Mouse (Mus musculus) kidney, embryonic 14.5 days (tissue): ENCODE measurements around the gene Casq2. TPM values are rescaled to one million over a fixed set of nuclear protein-coding genes. Genes with fewer than 3 reads are reported as not detected.

ENCODE experiments used
- ATAC-seq: fragments of 200-750 bp; cut with Nextera tagmentation; 2 replicates; pipeline ENCODE4 v1.8.0; 2017; ENCODE audit warnings: moderate number of reproducible peaks, mild to moderate bottlenecking, moderate TSS enrichment, moderate library complexity; ENCODE audit not compliant: low FRiP score, low TSS enrichment
- H3K27ac ChIP-seq: fragments of 300-500 bp; sonication (generic); 2 replicates; pipeline ENCODE4 v1.5.1; 2014; ENCODE audit warnings: low read depth, mild to moderate bottlenecking, low read length, moderate library complexity, mixed read lengths
- H3K27me3 ChIP-seq: fragments of 300-500 bp; sonication (generic); 2 replicates; pipeline ENCODE4 v1.6.1; 2014; ENCODE audit warnings: mild to moderate bottlenecking, low read length; ENCODE audit not compliant: control insufficient read depth, insufficient read depth
- H3K36me3 ChIP-seq: fragments of 300-500 bp; sonication (generic); 2 replicates; pipeline ENCODE4 v1.6.1; 2014; ENCODE audit warnings: low read length, mixed read lengths; ENCODE audit not compliant: control insufficient read depth, insufficient read depth
- H3K4me1 ChIP-seq: fragments of 300-500 bp; sonication (generic); 2 replicates; pipeline ENCODE4 v1.6.1; 2014; ENCODE audit warnings: low read length, mixed read lengths; ENCODE audit not compliant: control insufficient read depth, insufficient read depth
- H3K4me2 ChIP-seq: fragments of 300-500 bp; sonication (generic); replicated peaks from 2 replicates; pipeline ENCODE4 v1.6.1; 2014; ENCODE audit warnings: low read depth, mild to moderate bottlenecking, low read length
- H3K4me3 ChIP-seq: fragments of 300-500 bp; sonication (generic); 2 replicates; pipeline ENCODE4 v1.5.1; 2014; ENCODE audit warnings: mild to moderate bottlenecking, low read length
- H3K9ac ChIP-seq: fragments of 300-500 bp; sonication (generic); 2 replicates; pipeline ENCODE4 v1.6.1; 2014; ENCODE audit warnings: low read depth, mild to moderate bottlenecking, low read length, moderate library complexity
- H3K9me3 ChIP-seq: fragments of 300-500 bp; sonication (generic); 2 replicates; pipeline ENCODE4 v1.6.1; 2016; ENCODE audit warnings: low read length; ENCODE audit not compliant: control insufficient read depth
- WGBS: fragments of 180-500 bp; shearing (Covaris S2); extraction: QIAGEN DNeasy Blood & Tissue Kit; methylation state at CpG from one replicate; pipeline ENCODE4 v1.1.7; 2014; 5-methylcytosine and 5-hydroxymethylcytosine counted together
- polyA plus RNA-seq: library from polyadenylated mRNA; unstranded; fragments of >200 nt; fragmentation: Nextera tagmentation; extraction: Ambion mirVana; gene quantifications from 2 replicates; pipeline ENCODE4 v1.2.1, GENCODE M21; 2014

Gene Casq2
- polyA plus RNA-seq, 1 experiment from 2014 or later, result 0.50 TPM

DNA sequence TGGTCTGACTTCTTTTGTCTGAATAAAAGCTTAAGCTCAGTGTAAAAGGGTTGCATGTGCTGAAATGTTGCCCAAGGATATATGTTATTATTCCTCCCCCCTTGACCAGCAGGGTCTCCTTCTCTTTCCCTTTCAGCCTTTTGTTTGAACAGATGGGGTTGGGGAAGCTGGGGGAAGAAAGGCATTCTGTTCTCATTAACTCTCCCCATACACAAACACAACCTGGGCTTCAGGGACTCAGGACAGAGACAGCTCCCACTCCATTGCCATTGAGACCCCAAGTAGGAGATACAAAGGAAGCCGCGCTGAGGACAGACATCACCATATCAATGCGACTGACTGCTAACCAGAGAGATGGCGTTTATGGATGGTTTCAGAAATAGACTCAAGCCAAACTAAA is 30.3 kb upstream of the Casq2 start:
- H3K36me3 ChIP-seq, result no peaks in the 10 kb centered on the region
- no peaks in the 10 kb centered on the region for H3K27me3 ChIP-seq
- H3K9me3 ChIP-seq, result no peaks in the 10 kb centered on the region
- no peaks in the 10 kb centered on the region for H3K4me1 ChIP-seq
- no peak overlapping the region for H3K4me2 ChIP-seq
- H3K27ac ChIP-seq, result no peak overlapping the region
- no peak overlapping the region for H3K4me3 ChIP-seq
- ATAC-seq, result no peak
- WGBS, result 72% methylated on average over 4 of the region's 4 CpGs
- H3K9ac ChIP-seq, result no peak overlapping the region

GRCm38 (mm10) chr3:102060065-102060464 is 26.1 kb upstream of the Casq2 start:
- no peak overlapping the region for H3K27ac ChIP-seq
- 73% methylated on average over 6 of the region's 6 CpGs for WGBS
- H3K4me2 ChIP-seq, result no peak overlapping the region
- H3K4me3 ChIP-seq, result no peak overlapping the region
- no peaks in the 10 kb centered on the region for H3K4me1 ChIP-seq
- H3K36me3 ChIP-seq, result no peaks in the 10 kb centered on the region
- no peak for ATAC-seq
- no peaks in the 10 kb centered on the region for H3K9me3 ChIP-seq
- H3K9ac ChIP-seq, result no peak overlapping the region
- H3K27me3 ChIP-seq, result no peaks in the 10 kb centered on the region

DNA sequence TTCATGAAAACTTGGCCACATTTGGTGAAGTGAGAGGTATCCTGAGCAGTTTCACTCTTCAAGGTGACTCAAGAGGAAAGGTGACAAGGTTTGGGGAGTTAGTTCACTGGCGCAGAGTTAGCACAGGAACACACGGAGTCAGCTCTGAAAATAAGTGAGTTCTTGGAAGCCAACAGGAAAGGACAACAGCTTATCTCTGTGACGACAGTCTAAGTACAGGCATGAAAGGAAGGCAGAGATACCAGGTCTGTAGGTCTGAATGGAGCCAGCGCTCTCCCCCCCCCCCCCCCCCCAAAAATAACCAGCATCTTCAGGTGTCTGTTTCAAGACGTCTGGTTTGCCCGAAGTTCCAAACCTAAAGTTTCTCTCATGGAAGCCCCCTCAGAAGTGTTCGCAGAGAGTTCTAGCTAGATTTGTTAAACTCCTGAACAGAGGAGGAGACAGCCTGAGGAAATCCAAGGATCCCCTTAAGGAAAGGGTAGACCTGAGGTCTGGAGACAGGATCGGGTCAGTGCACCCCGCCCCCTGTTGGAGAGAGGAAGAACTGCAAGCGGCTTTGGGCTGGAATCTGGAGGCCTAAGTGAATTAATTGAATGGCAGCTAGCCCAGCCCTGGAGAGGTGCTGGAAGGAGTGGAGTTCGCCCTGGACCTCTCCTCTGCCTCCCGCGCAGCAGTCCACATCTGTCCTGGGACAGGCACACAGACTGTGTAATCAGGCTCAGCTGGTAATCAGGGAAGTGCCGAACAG is 24.1 kb upstream of the Casq2 start:
- Histone ChIP-seq H3K4me2 (no peak overlapping the region), H3K27me3 (no peaks in the 10 kb centered on the region), H3K36me3 (no peaks in the 10 kb centered on the region), H3K27ac (no peak overlapping the region), H3K4me1 (no peaks in the 10 kb centered on the region), H3K9me3 (no peaks in the 10 kb centered on the region), H3K4me3 (no peak overlapping the region), H3K9ac (no peak overlapping the region)
- ATAC-seq, result no peak
- 44% methylated on average over 14 of the region's 14 CpGs for WGBS

GRCm38 (mm10) chr3:102062671-102063010 is 23.6 kb upstream of the Casq2 start:
- H3K27ac ChIP-seq, result no peak overlapping the region
- no peaks in the 10 kb centered on the region for H3K27me3 ChIP-seq
- no peaks in the 10 kb centered on the region for H3K36me3 ChIP-seq
- no peaks in the 10 kb centered on the region for H3K9me3 ChIP-seq
- no peak overlapping the region for H3K4me2 ChIP-seq
- H3K4me3 ChIP-seq, result no peak overlapping the region
- no peak for ATAC-seq
- WGBS, result 37% methylated on average over 8 of the region's 8 CpGs
- no peaks in the 10 kb centered on the region for H3K4me1 ChIP-seq
- H3K9ac ChIP-seq, result no peak overlapping the region

DNA sequence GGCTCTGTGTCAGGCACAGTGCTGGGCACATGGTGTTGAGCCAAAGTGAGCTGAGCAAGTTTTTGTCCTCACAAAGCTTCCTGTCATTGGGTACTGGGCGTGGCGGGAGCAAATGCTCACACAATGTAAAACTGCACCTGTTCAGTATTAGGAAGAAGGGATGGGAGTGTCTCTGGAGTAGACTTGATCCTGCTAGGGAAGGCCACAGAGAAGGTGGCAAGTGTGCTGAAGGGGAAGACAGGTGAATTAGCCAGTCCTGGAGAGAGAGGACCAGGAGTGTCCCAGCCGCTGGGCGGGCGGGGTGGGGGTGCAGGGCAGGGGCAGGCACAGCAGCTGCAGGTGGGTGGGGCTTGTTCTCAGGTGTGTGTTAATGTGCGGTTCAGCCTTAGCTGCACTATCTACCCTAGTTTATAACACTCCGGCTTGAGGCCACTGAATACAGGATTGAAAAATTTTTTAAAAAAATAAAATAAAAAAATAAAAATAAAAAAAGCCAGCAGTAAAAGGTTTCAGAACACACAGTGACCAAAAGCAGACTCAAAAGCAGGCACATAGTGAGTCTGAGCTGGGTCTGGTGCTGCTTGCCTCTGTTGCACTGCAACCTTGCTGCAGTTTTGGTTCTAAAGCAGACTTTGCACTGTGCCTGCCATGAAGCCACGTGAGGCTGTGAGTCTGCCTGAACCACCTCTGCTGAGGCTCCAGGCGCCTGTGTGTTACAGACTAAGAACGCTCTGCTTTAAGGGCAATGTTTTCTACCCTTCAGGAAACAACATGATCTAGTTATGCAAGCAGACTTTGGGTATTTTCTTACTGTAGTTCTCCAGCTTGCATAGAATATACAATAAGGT is 22.7 kb upstream of the Casq2 start:
- ATAC-seq, result no peak
- H3K9me3 ChIP-seq, result no peaks in the 10 kb centered on the region
- 77% methylated on average over 10 of the region's 10 CpGs for WGBS
- H3K4me3 ChIP-seq, result no peak overlapping the region
- H3K4me2 ChIP-seq, result no peak overlapping the region
- H3K27ac ChIP-seq, result no peak overlapping the region
- no peaks in the 10 kb centered on the region for H3K4me1 ChIP-seq
- no peak overlapping the region for H3K9ac ChIP-seq
- no peaks in the 10 kb centered on the region for H3K36me3 ChIP-seq
- H3K27me3 ChIP-seq, result no peaks in the 10 kb centered on the region

DNA sequence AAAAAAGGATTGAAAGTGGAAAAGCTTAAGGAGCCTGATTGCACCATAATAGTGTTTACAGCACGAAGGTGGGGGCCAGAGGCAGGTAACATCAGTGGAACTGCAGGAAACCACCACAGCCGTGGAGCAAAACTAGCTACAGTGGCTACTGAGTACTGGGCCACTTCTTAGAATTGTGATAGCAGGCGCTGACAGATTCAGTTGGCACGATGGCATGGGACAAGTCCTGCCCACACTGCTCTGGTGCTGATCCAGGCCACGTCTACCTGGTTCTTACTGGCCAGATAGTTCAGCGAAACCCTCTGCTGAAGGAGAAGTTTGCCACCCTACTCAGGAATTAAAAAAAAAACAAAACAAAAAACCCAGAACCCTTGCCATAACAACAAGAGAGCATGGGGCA is 21.6 kb upstream of the Casq2 start:
- Histone ChIP-seq H3K4me2 (no peak overlapping the region), H3K9ac (no peak overlapping the region), H3K4me3 (no peak overlapping the region), H3K4me1 (no peaks in the 10 kb centered on the region), H3K27ac (no peak overlapping the region), H3K27me3 (no peaks in the 10 kb centered on the region), H3K36me3 (no peaks in the 10 kb centered on the region), H3K9me3 (no peaks in the 10 kb centered on the region)
- WGBS, result 81% methylated on average over 6 of the region's 6 CpGs
- no peak for ATAC-seq

GRCm38 (mm10) chr3:102067306-102067705 is 18.9 kb upstream of the Casq2 start:
- WGBS, result 84% methylated on average over 1 of the region's 1 CpGs
- no peak for ATAC-seq
- H3K4me1 ChIP-seq, result no peaks in the 10 kb centered on the region

GRCm38 (mm10) chr3:102067861-102068260 is 18.4 kb upstream of the Casq2 start:
- no peak for ATAC-seq
- H3K4me2 ChIP-seq, result no peak overlapping the region
- 89% methylated on average over 2 of the region's 2 CpGs for WGBS

More at GRCm38 (mm10) chr3:102067306-102067705, 18.9 kb upstream of the Casq2 start:
- Histone ChIP-seq H3K4me2 (no peak overlapping the region), H3K9me3 (no peaks in the 10 kb centered on the region), H3K9ac (no peak overlapping the region), H3K36me3 (no peaks in the 10 kb centered on the region), H3K27me3 (no peaks in the 10 kb centered on the region), H3K27ac (no peak overlapping the region), H3K4me3 (no peak overlapping the region)

GRCm38 (mm10) chr3:102069260-102069659 is 17.0 kb upstream of the Casq2 start:
- Histone ChIP-seq H3K4me1 (no peaks in the 10 kb centered on the region), H3K36me3 (no peaks in the 10 kb centered on the region), H3K9ac (no peak overlapping the region), H3K9me3 (no peaks in the 10 kb centered on the region), H3K4me2 (no peak overlapping the region), H3K4me3 (no peak overlapping the region), H3K27me3 (no peaks in the 10 kb centered on the region), H3K27ac (no peak overlapping the region)
- WGBS, result 78% methylated on average over 4 of the region's 4 CpGs
- ATAC-seq, result no peak

More at GRCm38 (mm10) chr3:102067861-102068260, 18.4 kb upstream of the Casq2 start:
- H3K4me3 ChIP-seq, result no peak overlapping the region
- H3K4me1 ChIP-seq, result no peaks in the 10 kb centered on the region
- no peaks in the 10 kb centered on the region for H3K27me3 ChIP-seq
- no peaks in the 10 kb centered on the region for H3K36me3 ChIP-seq
- no peaks in the 10 kb centered on the region for H3K9me3 ChIP-seq
- no peak overlapping the region for H3K27ac ChIP-seq
- no peak overlapping the region for H3K9ac ChIP-seq
